Mouse (Mus musculus) cerebellum, postnatal 14 days (tissue): ENCODE results near the gene Ifnar2.
"Not testable (repeated sequence)": the region's sequence is repeated elsewhere in the genome, so short reads cannot be mapped to it uniquely, and the experiment has no call there.

Source experiments
- DNase-seq, 2 experiments: peaks; one replicate each; pipeline ENCODE4 v3.0.0; 2021; ENCODE audit warnings: mixed read lengths in 2 of 2

Gene Ifnar2

GRCm38 (mm10) chr16:91432720-91433328, 60.2 kb downstream of the Ifnar2 start:
- no peak for DNase-seq

- DNase-seq = no peak
Observed at GRCm38 (mm10) chr16:91433329-91433933, 60.8 kb downstream of the Ifnar2 start.

DNA sequence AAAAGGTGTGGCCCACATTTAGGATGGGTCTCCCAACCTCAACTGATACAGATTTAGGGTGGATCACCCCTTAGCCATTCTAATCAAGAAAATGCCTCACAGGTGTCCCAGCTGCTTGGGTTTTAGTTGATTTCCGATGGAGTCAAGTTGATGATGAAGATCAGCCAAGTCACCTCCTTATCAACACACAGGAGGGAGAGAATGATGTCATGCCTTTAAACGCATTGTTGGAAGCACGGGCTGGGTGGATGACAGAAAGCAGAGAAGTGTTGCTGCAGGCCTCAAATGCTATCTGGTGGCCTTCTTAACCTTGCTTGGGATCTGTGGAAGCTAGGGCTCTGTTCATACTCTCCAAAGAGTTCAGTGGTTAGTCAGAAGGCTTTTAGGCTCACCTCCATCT, 61.5 kb downstream of the Ifnar2 start:
- DNase-seq = no peak

DNA sequence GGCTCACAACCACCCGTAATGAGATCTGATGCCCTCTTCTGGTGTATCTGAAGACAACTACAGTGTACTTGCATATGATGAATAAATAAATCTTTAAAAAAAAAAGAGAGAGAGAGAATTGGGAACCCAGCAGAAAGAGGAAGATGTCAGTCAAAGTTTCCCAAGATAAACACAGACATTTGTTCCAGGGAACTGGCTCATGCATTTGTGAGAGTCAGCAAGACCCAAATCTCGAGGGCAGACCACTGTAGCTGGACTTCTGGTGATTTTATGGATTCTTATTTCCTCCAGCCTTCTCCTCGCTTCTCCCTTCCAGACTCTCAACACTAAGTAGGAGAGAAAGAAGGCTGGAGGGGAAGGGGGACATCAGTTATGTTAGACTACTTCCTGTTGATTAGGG, 65.5 kb downstream of the Ifnar2 start:
- DNase-seq = no peak

DNA sequence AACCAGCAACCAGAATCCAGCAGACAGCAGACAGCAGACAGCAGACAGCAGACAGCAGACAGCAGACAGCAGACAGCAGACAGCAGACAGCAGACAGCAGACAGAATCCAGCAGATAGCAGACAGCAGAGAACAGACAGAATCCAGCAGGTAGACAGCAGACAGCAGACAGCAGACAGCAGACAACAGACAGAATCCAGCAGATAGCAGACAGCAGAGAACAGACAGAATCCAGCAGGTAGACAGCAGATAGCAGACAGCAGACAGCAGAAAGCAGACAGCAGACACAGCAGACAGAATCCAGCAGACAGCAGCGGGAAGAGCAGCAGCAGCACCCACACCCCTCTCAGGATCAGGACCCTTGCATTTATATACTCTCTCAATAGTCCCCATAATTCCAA, 66.0 kb downstream of the Ifnar2 start:
- DNase-seq = not testable (repeated sequence)

- DNase-seq = peak; percentile 29 to 32
Observed at GRCm38 (mm10) chr16:91441366-91441765, 68.8 kb downstream of the Ifnar2 start.

DNA sequence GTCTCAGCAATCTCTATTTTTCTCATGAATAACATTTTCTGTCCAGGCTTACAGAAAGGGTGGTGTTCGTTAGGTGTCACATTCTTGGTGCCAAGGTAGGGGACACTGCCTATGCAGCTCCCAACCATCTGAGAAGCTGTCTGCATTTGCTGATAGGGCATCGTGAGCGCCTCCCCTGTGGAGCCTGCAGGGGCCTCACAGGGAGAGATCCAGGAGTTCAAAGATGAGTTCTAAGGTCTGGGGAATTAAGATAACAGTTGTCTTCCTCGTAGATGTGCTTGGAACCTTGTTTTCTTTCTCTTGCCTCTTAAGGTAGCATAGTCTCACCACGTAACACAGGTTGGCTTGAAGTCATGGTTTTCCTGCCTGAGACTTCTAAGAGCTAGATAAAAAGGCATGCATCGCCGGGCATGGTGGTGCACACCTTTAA, 69.2 kb downstream of the Ifnar2 start:
- DNase-seq = no peak

DNA sequence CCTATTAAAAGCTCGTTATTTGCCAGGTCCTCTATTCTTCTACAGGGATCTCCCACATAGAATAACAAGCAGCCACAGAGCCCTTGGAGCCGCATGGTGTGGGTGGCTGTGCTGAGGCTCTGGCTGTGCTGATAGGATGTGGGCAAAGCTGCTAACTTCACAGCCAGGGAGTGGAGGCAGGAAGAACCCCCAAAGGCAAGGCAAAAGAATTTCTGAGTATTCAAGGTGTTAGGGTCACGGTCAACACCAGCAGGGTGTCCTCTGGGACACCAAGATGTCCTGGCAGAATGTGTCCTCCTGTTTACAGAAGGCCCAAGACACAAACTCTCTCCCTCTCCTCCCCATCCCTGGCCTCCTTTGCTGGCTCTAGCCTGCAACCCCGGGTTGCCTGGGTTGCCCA, 69.9 kb downstream of the Ifnar2 start:
- DNase-seq = no peak

GRCm38 (mm10) chr16:91443211-91443611, 70.6 kb downstream of the Ifnar2 start:
- DNase-seq = no peak

DNA sequence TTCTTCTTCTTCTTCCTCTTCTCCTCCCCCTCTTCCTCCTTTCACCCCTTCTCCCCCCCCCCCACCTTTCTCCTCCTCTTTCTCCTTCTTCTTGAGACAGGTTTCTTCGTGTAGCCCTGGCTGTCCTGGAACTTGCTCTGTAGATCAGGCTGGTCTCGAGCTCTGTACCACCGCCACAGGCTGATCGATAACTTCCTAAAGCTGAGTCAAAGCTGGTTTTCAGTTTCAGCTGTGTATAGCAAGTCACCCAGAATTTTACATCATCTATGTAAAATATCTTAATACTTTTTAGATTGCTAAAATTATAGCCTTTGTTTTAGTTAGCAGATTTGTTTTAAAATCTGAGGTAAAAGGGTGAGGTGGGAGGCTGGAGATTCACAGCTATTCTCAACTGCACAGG, 72.3 kb downstream of the Ifnar2 start:
- no peak for DNase-seq

DNA sequence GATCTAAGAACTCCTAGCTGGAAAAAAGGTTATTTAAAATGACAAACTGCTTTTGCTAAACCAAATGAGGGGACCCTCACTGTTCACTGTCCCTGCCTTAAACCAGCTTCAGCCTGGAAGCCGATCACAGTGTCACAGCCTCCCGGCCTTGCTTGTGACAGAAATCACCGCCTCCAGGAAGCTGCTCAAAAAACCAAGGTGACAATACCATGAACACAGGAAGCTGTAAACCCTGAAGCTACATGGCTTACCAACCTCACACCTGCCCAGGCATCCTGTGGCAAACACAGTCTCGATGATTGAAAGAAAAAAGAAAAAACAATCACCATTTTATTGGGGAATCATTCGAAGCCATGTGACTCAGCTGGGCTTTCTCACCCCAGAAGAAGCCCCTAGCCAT, 73.0 kb downstream of the Ifnar2 start:
- DNase-seq = no peak

- no peak for DNase-seq
Observed at GRCm38 (mm10) chr16:91446778-91447511, 74.4 kb downstream of the Ifnar2 start.

DNA sequence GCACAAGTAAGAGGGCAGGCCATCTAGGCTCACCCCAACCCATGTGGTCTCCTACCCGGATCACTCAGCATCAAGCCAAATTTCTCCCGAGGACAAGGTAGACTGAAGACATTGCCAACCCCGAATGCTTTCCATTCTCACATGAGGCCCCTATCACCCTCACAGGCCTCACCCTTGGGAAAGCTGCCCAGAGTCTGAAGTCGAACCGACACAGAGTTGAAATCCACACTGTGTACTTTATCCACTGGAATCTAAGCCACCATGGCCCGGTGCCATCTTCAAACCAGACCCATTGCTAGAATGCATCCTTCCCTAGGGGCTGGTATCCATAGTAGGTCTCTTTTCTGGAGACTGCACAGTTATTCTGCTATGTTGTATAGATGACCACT, 74.9 kb downstream of the Ifnar2 start:
- no peak for DNase-seq

DNA sequence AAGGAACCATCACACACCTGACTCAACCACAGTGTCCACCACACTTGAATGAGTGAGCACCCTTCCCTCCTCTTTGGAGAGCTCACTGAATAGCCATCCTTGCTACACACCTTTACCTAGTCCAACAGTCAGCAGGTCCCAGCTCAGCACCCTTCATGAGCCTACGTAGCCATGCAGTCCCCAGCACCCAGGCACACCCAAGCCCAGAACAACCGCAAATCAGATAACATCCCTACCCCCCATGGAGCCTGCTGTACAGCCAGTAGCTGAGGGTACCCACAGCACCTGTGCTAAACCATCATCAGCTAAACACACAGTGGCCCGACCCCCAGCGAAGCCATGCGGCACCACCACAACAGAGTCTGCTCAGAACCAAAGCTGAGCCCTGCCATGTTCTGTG, 75.5 kb downstream of the Ifnar2 start:
- no peak for DNase-seq

- no peak for DNase-seq
Observed at GRCm38 (mm10) chr16:91448895-91449294, 76.3 kb downstream of the Ifnar2 start.

DNA sequence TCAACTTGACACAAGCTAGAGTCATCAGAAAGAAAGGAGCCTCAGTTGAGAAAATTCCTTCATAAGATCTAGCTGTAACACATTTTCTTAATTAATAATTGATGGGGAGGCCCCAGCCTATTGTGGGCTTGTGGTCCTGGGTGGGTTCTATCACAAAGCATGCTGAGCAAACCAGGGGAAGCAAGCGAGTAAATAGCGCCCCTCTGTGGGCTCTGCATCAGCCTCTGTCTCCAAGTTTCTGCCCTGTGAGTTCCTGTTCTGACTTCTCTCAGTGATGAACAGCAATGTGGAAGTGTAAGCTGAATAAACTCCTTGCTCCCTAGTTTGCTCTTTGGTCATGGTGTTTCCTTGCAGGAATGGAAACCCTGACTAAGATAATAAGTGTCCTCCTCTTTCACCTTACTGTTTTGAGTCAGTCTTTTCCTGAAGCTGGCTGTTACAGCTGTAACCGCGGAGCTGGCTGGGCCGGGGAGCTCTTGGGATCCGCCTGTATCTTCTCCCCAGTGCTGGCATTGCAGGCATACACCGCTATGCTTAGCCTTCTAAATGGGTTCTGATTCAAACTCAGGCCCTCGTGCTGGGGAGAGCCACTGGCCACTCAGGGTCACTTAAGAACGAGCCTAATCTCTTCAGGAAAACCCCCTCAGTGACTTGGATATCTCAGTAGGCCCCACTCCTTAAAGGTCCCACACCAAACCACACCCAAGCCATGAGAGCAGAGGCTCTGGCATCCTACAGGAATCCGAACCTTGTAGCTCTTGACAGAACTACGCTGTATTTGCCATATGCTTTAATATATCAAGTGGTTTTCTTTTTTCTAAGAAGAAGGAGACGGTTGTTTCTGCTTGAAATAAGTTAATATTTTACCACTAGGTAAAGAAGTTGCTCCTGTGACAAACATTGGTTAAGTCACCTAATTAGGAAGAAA, 77.8 kb downstream of the Ifnar2 start:
- no peak for DNase-seq

DNA sequence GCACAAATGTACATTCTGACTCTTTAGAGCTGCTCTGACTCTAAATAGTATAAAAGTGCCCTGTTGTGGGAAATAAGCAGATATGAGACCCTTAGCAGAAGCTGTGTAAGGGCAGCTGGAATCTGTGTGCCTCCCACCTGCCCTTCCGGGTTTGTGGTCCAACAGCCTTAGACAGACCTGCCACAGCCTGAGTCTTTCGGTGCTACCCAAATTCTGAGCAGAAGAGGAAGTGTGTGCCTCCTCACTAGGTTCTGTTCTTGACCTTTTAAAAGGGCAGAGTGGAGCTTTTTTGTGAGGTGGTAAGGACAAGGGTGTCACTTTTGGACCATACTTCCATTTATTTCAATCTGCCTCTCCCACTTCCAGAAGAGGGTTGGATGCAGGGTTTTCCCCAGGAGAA, 79.4 kb downstream of the Ifnar2 start:
- DNase-seq = no peak

- DNase-seq = no peak
Observed at GRCm38 (mm10) chr16:91452363-91452896, 79.8 kb downstream of the Ifnar2 start.
